Mouse (Mus musculus) liver, embryonic 15.5 days (tissue): ENCODE results near the gene Sox15. TPM values are rescaled to one million over a fixed set of nuclear protein-coding genes. Genes with fewer than 3 reads are reported as not detected.
"Not testable (repeated sequence)": the region's sequence is repeated elsewhere in the genome, so short reads cannot be mapped to it uniquely, and the experiment has no call there.

Experiments used
- ATAC-seq: fragments of 200-750 bp; cut with Nextera tagmentation; 2 replicates; pipeline ENCODE4 v1.8.0; 2017; ENCODE audit warnings: moderate number of reproducible peaks, mild to moderate bottlenecking, moderate library complexity; ENCODE audit not compliant: insufficient read depth
- H3K27ac ChIP-seq: fragments of 300-500 bp; sonication (generic); replicated peaks from 2 replicates; pipeline ENCODE4 v1.5.1; 2015; ENCODE audit warnings: mild to moderate bottlenecking, inconsistent platforms
- H3K27me3 ChIP-seq: fragments of 300-500 bp; sonication (generic); 2 replicates; pipeline ENCODE4 v1.6.1; 2015; ENCODE audit warnings: mild to moderate bottlenecking, inconsistent platforms
- H3K36me3 ChIP-seq: fragments of 300-500 bp; sonication (generic); replicated peaks from 2 replicates; pipeline ENCODE4 v1.6.1; 2015; ENCODE audit warnings: moderate library complexity, mild to moderate bottlenecking, inconsistent platforms
- H3K4me1 ChIP-seq: fragments of 300-500 bp; sonication (generic); replicated peaks from 2 replicates; pipeline ENCODE4 v1.6.1; 2015; ENCODE audit warnings: inconsistent platforms
- H3K4me2 ChIP-seq: fragments of 300-500 bp; sonication (generic); 2 replicates; pipeline ENCODE4 v1.6.1; 2015; ENCODE audit warnings: moderate library complexity, mild to moderate bottlenecking, inconsistent platforms
- H3K4me3 ChIP-seq: fragments of 300-500 bp; sonication (generic); replicated peaks from 2 replicates; pipeline ENCODE4 v1.5.1; 2015; ENCODE audit warnings: mild to moderate bottlenecking, inconsistent platforms
- H3K9ac ChIP-seq: fragments of 300-500 bp; sonication (generic); 2 replicates; pipeline ENCODE4 v1.6.1; 2015; ENCODE audit warnings: moderate library complexity, mild to moderate bottlenecking, inconsistent platforms
- H3K9me3 ChIP-seq: fragments of 300-500 bp; sonication (generic); replicated peaks from 2 replicates; pipeline ENCODE4 v1.6.1; 2016; ENCODE audit warnings: inconsistent platforms
- WGBS: fragments of 180-500 bp; shearing (Covaris S2); methylation state at CpG from one replicate; pipeline ENCODE4 v1.1.7; 2015; ENCODE audit warnings: mixed read lengths; ENCODE audit not compliant: insufficient replicate concordance; 5-methylcytosine and 5-hydroxymethylcytosine counted together
- polyA plus RNA-seq: library from polyadenylated mRNA; unstranded; fragments of >200 nt; fragmentation: Nextera tagmentation; extraction: Ambion mirVana; gene quantifications from 2 replicates; pipeline ENCODE4 v1.2.1, GENCODE M21; 2015

The Sox15 gene
- polyA plus RNA-seq = not detected in 2 replicates

GRCm38 (mm10) chr11:69655264-69656064, at the start of gene Sox15:
Gene Sox15, plus strand, starts transcription at chr11:69655314.
- Histone ChIP-seq H3K36me3 (peaks cover 91% of the 10 kb centered on the region), H3K4me3 (no peak within 1 kb of the TSS), H3K27ac (peak within 1 kb of the TSS; percentile 0; the same call in 1 of the 2 replicates), H3K27me3 (no peaks in the 10 kb centered on the region), H3K4me2 (no peak within 1 kb of the TSS; the same call in 1 of the 2 replicates), H3K4me1 (peaks cover 42% of the 10 kb centered on the region), H3K9me3 (no peaks in the 10 kb centered on the region), H3K9ac (no peak within 1 kb of the TSS)
- 38% methylated on average over 34 of the region's 34 CpGs for WGBS
- ATAC-seq = no peak

DNA sequence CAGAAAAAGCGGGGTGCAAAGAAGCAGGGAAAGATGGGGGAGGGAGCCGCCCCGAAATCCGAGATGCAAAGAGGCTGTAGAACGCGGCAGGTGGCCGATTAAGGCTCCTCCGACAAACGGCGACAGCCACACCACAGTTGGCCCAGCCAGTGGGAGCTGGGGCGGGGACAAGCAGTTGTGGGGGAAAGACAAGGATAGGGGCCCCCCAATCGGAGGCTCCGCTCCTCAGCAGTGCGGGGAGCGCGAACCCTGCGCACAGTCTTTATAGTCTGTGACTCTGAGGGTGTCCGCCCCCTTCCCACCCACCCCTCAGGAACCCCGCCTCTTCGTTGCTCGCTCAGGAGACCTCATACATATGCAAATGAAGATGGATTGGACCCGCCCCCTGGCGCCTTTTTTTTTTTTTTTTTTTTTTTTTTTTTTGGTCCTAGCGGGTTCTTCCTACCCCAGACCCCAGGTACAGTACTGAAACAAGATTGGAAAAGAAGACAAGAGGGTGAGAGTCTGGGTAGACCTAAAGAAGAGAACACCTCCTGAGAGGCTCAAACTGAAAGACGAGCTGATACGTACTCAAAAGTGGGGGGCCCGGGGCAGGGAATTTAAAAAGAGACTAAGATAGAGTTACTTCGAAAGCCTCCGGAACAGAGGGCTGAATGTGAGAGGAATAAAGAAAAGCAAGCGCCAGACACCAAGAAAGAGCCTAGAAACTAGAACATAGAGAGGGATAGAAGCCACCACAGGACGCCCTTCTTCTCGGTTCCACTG, 49.2 kb upstream of the Sox15 start, which contains the start of gene Atp1b2:
Gene Atp1b2 (minus strand): TSS at position 217 of the 765 bp plus-strand sequence.
- Histone ChIP-seq H3K9ac (peak within 1 kb of the TSS; percentile 79), H3K36me3 (0 out of 2 replicates have a peak, but pooled peaks cover 1% of the 10 kb centered on the region), H3K4me2 (peak within 1 kb of the TSS; percentile 99), H3K27ac (peak within 1 kb of the TSS; percentile 83), H3K4me3 (peak within 1 kb of the TSS; percentile 75), H3K9me3 (no peaks in the 10 kb centered on the region), H3K4me1 (peaks cover 83% of the 10 kb centered on the region), H3K27me3 (peaks cover 13% of the 10 kb centered on the region; the same call in 1 of the 2 replicates)
- ATAC-seq = peak; percentile 91
- WGBS = 1% methylated on average over 31 of the region's 32 CpGs

DNA sequence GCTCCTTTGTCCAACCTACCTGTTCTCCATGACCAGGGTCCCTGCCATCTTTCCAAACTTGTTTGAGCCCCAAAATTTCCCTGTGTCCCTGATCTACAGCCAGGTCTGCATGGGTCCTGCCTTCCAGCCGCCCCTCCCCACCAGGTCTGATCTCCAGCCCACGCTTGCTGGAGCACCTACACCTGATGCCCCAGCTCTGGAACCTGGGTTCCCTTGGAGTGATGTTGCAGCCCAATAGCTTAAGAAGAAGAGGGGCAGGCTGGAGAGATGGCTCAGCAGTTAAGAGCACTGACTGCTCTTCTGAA, 48.7 kb upstream of the Sox15 start:
- peak overlapping the region; percentile 99 for H3K4me2 ChIP-seq
- H3K9ac ChIP-seq = peak overlapping the region; percentile 79
- 68% methylated on average over 2 of the region's 2 CpGs for WGBS
- H3K4me3 ChIP-seq = peak overlapping the region; percentile 75
- peaks cover 13% of the 10 kb centered on the region; the same call in 1 of the 2 replicates for H3K27me3 ChIP-seq
- peaks cover 78% of the 10 kb centered on the region for H3K4me1 ChIP-seq
- no peaks in the 10 kb centered on the region for H3K9me3 ChIP-seq
- H3K27ac ChIP-seq = peak overlapping the region; percentile 83
- no peaks in the 10 kb centered on the region for H3K36me3 ChIP-seq
- no peak for ATAC-seq

DNA sequence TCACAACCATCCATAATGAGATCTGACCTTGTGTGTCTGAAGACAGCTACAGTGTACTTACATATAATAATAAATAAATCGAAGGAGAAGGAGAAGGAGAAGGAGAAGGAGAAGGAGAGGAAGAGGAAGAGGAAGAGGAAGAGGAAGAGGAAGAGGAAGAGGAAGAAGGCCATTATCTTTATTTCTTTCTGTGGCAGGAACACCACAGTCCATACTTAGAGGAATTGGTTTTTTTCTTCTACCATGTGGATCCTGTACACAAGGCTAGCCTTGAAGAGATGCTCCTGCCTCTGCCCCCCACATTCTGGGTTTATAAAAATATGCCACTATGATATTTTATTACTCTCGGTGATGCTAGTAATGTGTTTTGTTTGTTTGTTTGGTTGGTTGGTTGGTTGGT, 48.3 kb upstream of the Sox15 start:
- Histone ChIP-seq H3K27me3 (peaks cover 13% of the 10 kb centered on the region; the same call in 1 of the 2 replicates), H3K36me3 (no peaks in the 10 kb centered on the region), H3K4me2 (peak overlapping the region; percentile 99; the same call in 1 of the 2 replicates), H3K9me3 (no peaks in the 10 kb centered on the region), H3K4me1 (peaks cover 74% of the 10 kb centered on the region), H3K27ac (peak overlapping the region; percentile 29; the same call in 1 of the 2 replicates), H3K4me3 (no peak overlapping the region), H3K9ac (no peak overlapping the region)
- no peak for ATAC-seq
- 64% methylated on average over 2 of the region's 2 CpGs for WGBS

GRCm38 (mm10) chr11:69608525-69608924, 46.6 kb upstream of the Sox15 start:
- H3K9ac ChIP-seq = peak overlapping the region; percentile 25; the same call in 1 of the 2 replicates
- no peaks in the 10 kb centered on the region for H3K36me3 ChIP-seq
- H3K27ac ChIP-seq = peak overlapping the region; percentile 74
- no peaks in the 10 kb centered on the region for H3K9me3 ChIP-seq
- H3K4me1 ChIP-seq = peaks cover 68% of the 10 kb centered on the region
- no peak for ATAC-seq
- H3K4me2 ChIP-seq = peak overlapping the region; percentile 38; the same call in 1 of the 2 replicates
- peaks cover 13% of the 10 kb centered on the region; the same call in 1 of the 2 replicates for H3K27me3 ChIP-seq
- 27% methylated on average over 3 of the region's 3 CpGs for WGBS
- no peak overlapping the region for H3K4me3 ChIP-seq

DNA sequence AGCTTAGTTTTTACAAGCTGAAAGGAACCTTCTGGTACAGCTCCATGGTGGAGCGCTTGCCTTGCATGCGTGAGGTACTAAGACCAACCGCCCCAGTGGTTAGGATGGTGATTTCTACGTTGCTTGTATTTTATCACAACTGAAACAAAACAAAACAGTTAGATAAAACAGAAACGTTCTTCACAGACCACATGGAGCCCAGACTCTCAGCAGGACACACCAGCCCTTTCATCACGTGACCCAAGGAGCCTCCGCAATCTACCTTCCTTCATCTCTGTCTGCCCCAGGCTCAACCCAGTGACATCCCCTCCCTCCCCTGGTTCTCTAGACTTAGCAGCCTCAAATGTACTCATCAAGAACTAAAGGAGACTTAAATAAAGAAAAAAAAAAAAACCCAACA, 45.7 kb upstream of the Sox15 start:
- Histone ChIP-seq H3K36me3 (no peaks in the 10 kb centered on the region), H3K4me2 (peak overlapping the region; percentile 38; the same call in 1 of the 2 replicates), H3K27ac (peak overlapping the region; percentile 74), H3K9ac (no peak overlapping the region), H3K4me3 (no peak overlapping the region), H3K27me3 (peaks cover 10% of the 10 kb centered on the region; the same call in 1 of the 2 replicates), H3K4me1 (peaks cover 67% of the 10 kb centered on the region), H3K9me3 (no peaks in the 10 kb centered on the region)
- ATAC-seq = peak; percentile 14; the same call in 1 of the 2 replicates
- WGBS = 19% methylated on average over 7 of the region's 7 CpGs

DNA sequence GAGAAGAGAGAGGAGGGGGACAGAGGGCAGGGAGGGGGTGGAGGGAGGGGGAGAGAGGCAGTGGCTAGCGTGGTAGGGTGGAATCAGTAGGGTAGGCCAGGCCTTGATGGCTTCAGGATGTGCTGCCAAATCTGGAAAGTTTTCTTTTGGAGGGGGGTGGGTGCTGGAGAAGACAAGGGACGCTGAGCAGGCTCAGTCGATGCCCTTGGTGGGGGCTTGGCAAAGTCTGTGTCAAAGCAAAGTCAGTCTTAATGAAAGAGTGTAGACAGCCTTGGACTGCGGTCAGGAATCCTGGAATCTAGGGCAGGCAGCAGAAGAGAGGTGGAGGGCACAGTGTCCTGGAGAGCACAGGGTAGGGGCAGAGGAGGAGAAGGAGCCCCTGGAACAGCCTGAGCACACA, 44.2 kb upstream of the Sox15 start:
- Histone ChIP-seq H3K9me3 (no peaks in the 10 kb centered on the region), H3K27me3 (peaks cover 5% of the 10 kb centered on the region; the same call in 1 of the 2 replicates), H3K4me1 (peaks cover 56% of the 10 kb centered on the region), H3K4me2 (no peak overlapping the region), H3K36me3 (no peaks in the 10 kb centered on the region), H3K27ac (no peak overlapping the region), H3K9ac (no peak overlapping the region), H3K4me3 (no peak overlapping the region)
- ATAC-seq = no peak
- WGBS = 75% methylated on average over 4 of the region's 4 CpGs

- Histone ChIP-seq H3K27me3 (peaks cover 20% of the 10 kb centered on the region), H3K9me3 (no peaks in the 10 kb centered on the region), H3K4me3 (peak overlapping the region; percentile 57), H3K4me2 (peak overlapping the region; percentile 91), H3K9ac (peak overlapping the region; percentile 58; the same call in 1 of the 2 replicates), H3K4me1 (peaks cover 53% of the 10 kb centered on the region), H3K27ac (0 out of 2 replicates have a peak overlapping the region, but pooled peaks have one; percentile 55), H3K36me3 (no peaks in the 10 kb centered on the region)
- 6% methylated on average over 19 of the region's 19 CpGs for WGBS
- peak; percentile 63 for ATAC-seq
Observed at GRCm38 (mm10) chr11:69613553-69614256, 41.4 kb upstream of the Sox15 start.

- not testable (repeated sequence) for ATAC-seq, H3K9me3 ChIP-seq, H3K27ac ChIP-seq, H3K36me3 ChIP-seq
- Histone ChIP-seq H3K9ac (0 out of 2 replicates have a peak overlapping the region, but pooled peaks have one; percentile 58), H3K4me1 (peaks cover 48% of the 10 kb centered on the region), H3K27me3 (peaks cover 20% of the 10 kb centered on the region), H3K4me3 (peak overlapping the region; percentile 57), H3K4me2 (peak overlapping the region; percentile 91)
- WGBS = 42% methylated on average over 11 of the region's 11 CpGs
Observed at GRCm38 (mm10) chr11:69614257-69614588, 40.9 kb upstream of the Sox15 start.

- peaks cover 53% of the 10 kb centered on the region for H3K4me1 ChIP-seq
- no peaks in the 10 kb centered on the region for H3K36me3 ChIP-seq
- H3K4me3 ChIP-seq = no peak overlapping the region
- H3K27me3 ChIP-seq = peaks cover 20% of the 10 kb centered on the region
- H3K9ac ChIP-seq = 0 out of 2 replicates have a peak overlapping the region, but pooled peaks have one; percentile 35
- ATAC-seq = no peak
- H3K4me2 ChIP-seq = peak overlapping the region; percentile 32; the same call in 1 of the 2 replicates
- 46% methylated on average over 10 of the region's 10 CpGs for WGBS
- H3K9me3 ChIP-seq = no peaks in the 10 kb centered on the region
- H3K27ac ChIP-seq = no peak overlapping the region
Observed at GRCm38 (mm10) chr11:69616781-69617180, 38.3 kb upstream of the Sox15 start.
